Mouse (Mus musculus) olfactory bulb, adult 2 months (tissue): ENCODE data around the gene Selplg.

Experiments used
- CTCF ChIP-seq: fragments of 200-500 bp; IDR thresholded peaks from 2 replicates; pipeline ENCODE4 v1.5.1; 2012; ENCODE audit warnings: low read depth, mild to moderate bottlenecking, low read length, moderate library complexity; ENCODE audit not compliant: insufficient read depth
- POLR2A ChIP-seq: fragments of 200-500 bp; IDR thresholded peaks from 2 replicates; pipeline ENCODE4 v1.6.1; 2012; ENCODE audit warnings: mild to moderate bottlenecking, low read depth, low read length, moderate library complexity; ENCODE audit not compliant: insufficient read depth

GRCm38 (mm10) chr5:113783581-113784001 is 48.9 kb downstream of the Selplg start:
- TF ChIP-seq CTCF (no peak), POLR2A (no peak)
